Mouse (Mus musculus): ENCODE measurements at regions not wholly inside any gene's neighbourhood (a gene's known extent, or its start where the extent isn't known, plus 50 kb on each side); places are given as distances from the start of the nearest gene placed in this dataset.
A peak's percentile ranks its signal among the peaks of the same experiment; 100 is the strongest.

DNA sequence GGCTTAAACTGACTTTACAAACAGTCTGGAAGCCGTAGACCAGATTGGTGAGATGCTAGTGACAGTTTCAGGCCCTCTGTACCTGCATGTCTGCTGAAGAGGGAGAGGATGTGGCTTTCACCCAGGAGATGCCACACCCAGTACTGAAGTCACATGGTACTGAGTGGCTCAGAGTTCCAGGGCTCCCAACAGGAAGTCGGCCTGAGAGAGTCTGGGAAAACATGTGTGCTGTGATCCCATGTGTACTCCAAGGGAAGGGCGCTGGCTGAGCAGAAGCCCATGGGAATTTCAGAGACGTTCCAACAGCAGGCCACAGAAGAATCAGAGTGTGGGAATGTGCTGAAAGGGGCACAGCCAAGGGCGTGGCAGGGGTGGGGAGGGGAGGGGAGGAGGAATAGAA, 120.7 kb upstream of the Spdye4c start:
- H3K79me2 ChIP-seq (ENCODE audit: control insufficient read depth, insufficient read depth), result no peaks in the 10 kb centered on the region

DNA sequence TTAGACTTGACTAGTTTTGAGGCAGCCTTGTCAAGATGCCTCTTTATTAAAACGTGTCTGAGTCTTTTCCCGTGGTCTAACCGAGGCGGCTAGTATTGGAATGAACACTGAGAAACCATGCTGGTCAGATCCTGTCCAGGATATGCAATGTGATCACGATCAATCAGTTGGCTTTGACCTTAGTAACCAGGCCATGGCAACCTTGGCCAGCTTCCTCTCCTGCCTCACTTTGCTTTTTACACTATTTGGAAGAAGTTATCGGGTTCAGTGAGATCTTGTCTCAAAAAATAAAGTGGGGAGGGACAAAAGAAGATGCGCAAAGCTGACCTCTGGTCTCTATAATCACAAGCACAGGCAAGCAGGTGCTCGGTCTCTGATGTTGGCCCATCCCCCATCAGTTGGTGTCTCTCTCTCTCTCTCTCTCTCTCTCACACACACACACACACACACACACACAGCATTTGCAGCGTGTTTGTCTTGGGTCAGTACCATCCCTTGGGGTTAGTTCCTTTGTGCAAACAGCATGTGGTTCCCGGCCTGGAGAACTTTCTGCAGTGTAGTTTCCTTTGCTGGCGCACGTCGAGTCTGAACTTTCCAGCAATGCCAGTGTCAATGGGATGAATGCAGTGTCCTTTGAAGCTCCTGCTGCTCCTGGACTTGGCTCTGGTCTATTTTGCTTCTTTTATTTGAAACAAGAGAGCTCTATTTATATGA, 117.6 kb upstream of the Spdye4c start:
- Histone ChIP-seq H3ac (ENCODE audit: control insufficient read depth, insufficient read length) (no peak overlapping the region), H3K36me3 (ENCODE audit: control insufficient read depth, insufficient read depth) (no peaks in the 10 kb centered on the region), H3K4me3 (no peak overlapping the region), H3K27me3 (ENCODE audit: control insufficient read depth, insufficient read depth, insufficient read length) (no peaks in the 10 kb centered on the region), H3K4me2 (ENCODE audit: low read depth) (no peak overlapping the region), H3K79me2 (ENCODE audit: control insufficient read depth, insufficient read depth) (no peaks in the 10 kb centered on the region)
- TF ChIP-seq TCF3 (IDR thresholded peaks at IDR 0.05; ENCODE audit: insufficient read length, low read depth) (no peak), MYOD1 (IDR thresholded peaks at IDR 0.05; ENCODE audit: control insufficient read depth in 1 of 3, insufficient read length in 2 of 3, low read depth in 2 of 3) (no peak), CEBPB (IDR thresholded peaks at IDR 0.05; ENCODE audit: insufficient read depth, poor library complexity, severe bottlenecking) (no peak)

More for the DNA sequence above, 120.7 kb upstream of the Spdye4c start:
- H3ac ChIP-seq (ENCODE audit: control insufficient read depth, insufficient read length), result no peak overlapping the region
- H3K4me3 ChIP-seq, result no peak overlapping the region
- peak overlapping the region; percentile 54 for H3K4me2 ChIP-seq (ENCODE audit: low read depth)
- H3K36me3 ChIP-seq (ENCODE audit: control insufficient read depth, insufficient read depth), result no peaks in the 10 kb centered on the region
- H3K27me3 ChIP-seq (ENCODE audit: control insufficient read depth, insufficient read depth, insufficient read length), result no peaks in the 10 kb centered on the region
- peak; percentile 88 for TF ChIP-seq USF1 (IDR thresholded peaks at IDR 0.05; ENCODE audit: low read depth)
- no peak for TF ChIP-seq POLR2A (IDR thresholded peaks at IDR 0.05; ENCODE audit: insufficient read length, low read depth)
- no peak for TF ChIP-seq SRF (IDR thresholded peaks at IDR 0.05; ENCODE audit: control insufficient read depth, insufficient read length, low read depth)
- peak in 1 of 3 experiments; percentile 6 for TF ChIP-seq MYOD1 (IDR thresholded peaks at IDR 0.05; ENCODE audit: control insufficient read depth in 1 of 3, insufficient read length in 2 of 3, low read depth in 2 of 3)
- TF ChIP-seq TCF12 (IDR thresholded peaks at IDR 0.05; ENCODE audit: insufficient read depth, poor library complexity, severe bottlenecking), result peak; percentile 47
- no peak for TF ChIP-seq REST (IDR thresholded peaks at IDR 0.05; ENCODE audit: insufficient read depth, insufficient read length)
- no peak for TF ChIP-seq MYOG (IDR thresholded peaks at IDR 0.05; ENCODE audit: control insufficient read depth in 1 of 3, insufficient read depth in 1 of 3, insufficient read length in 2 of 3, low read depth in 2 of 3)
- no peak for TF ChIP-seq E2F4 (IDR thresholded peaks at IDR 0.05; ENCODE audit: insufficient read depth)

- no peak for TF ChIP-seq POLR2AphosphoS2 (IDR thresholded peaks at IDR 0.05; ENCODE audit: insufficient read length, low read depth)
- no peak for TF ChIP-seq CEBPB (IDR thresholded peaks at IDR 0.05; ENCODE audit: insufficient read depth, poor library complexity, severe bottlenecking)
- no peak for TF ChIP-seq MYOG (IDR thresholded peaks at IDR 0.05; ENCODE audit: control insufficient read depth in 1 of 3, insufficient read depth in 1 of 3, insufficient read length in 2 of 3, low read depth in 2 of 3)
- no peak for TF ChIP-seq E2F4 (IDR thresholded peaks at IDR 0.05; ENCODE audit: insufficient read depth)
- TF ChIP-seq USF1 (IDR thresholded peaks at IDR 0.05; ENCODE audit: low read depth), result no peak
- H3ac ChIP-seq (ENCODE audit: control insufficient read depth, insufficient read length), result no peak overlapping the region
- H3K4me2 ChIP-seq (ENCODE audit: low read depth), result no peak overlapping the region
- H3K27me3 ChIP-seq (ENCODE audit: control insufficient read depth, insufficient read depth, insufficient read length), result no peaks in the 10 kb centered on the region
- no peak overlapping the region for H3K4me3 ChIP-seq
- no peaks in the 10 kb centered on the region for H3K79me2 ChIP-seq (ENCODE audit: control insufficient read depth, insufficient read depth)
- no peaks in the 10 kb centered on the region for H3K36me3 ChIP-seq (ENCODE audit: control insufficient read depth, insufficient read depth)
Measured at GRCm38 (mm10) chr2:128473997-128474396, 117.0 kb upstream of the Spdye4c start.

GRCm38 (mm10) chr2:128477242-128477641, 113.8 kb upstream of the Spdye4c start:
- Histone ChIP-seq H3ac (ENCODE audit: control insufficient read depth, insufficient read length) (no peak overlapping the region), H3K79me2 (ENCODE audit: control insufficient read depth, insufficient read depth) (no peaks in the 10 kb centered on the region), H3K4me3 (no peak overlapping the region), H3K36me3 (ENCODE audit: control insufficient read depth, insufficient read depth) (no peaks in the 10 kb centered on the region), H3K27me3 (ENCODE audit: control insufficient read depth, insufficient read depth, insufficient read length) (no peaks in the 10 kb centered on the region), H3K4me2 (ENCODE audit: low read depth) (no peak overlapping the region)
- no peak for TF ChIP-seq REST (IDR thresholded peaks at IDR 0.05; ENCODE audit: insufficient read depth, insufficient read length)
- TF ChIP-seq TCF3 (IDR thresholded peaks at IDR 0.05; ENCODE audit: insufficient read length, low read depth), result no peak

- H3K79me2 ChIP-seq (ENCODE audit: control insufficient read depth, insufficient read depth), result no peaks in the 10 kb centered on the region
- no peaks in the 10 kb centered on the region for H3K27me3 ChIP-seq (ENCODE audit: control insufficient read depth, insufficient read depth, insufficient read length)
- H3K4me3 ChIP-seq, result no peak overlapping the region
- no peaks in the 10 kb centered on the region for H3K36me3 ChIP-seq (ENCODE audit: control insufficient read depth, insufficient read depth)
- TF ChIP-seq MAX (IDR thresholded peaks at IDR 0.05; ENCODE audit: low read depth) (no peak), TCF12 (IDR thresholded peaks at IDR 0.05; ENCODE audit: insufficient read depth, poor library complexity, severe bottlenecking) (no peak), E2F4 (IDR thresholded peaks at IDR 0.05; ENCODE audit: insufficient read depth) (no peak), MYOG (IDR thresholded peaks at IDR 0.05; ENCODE audit: control insufficient read depth in 1 of 3, insufficient read depth in 1 of 3, insufficient read length in 2 of 3, low read depth in 2 of 3) (no peak), MYOD1 (IDR thresholded peaks at IDR 0.05; ENCODE audit: control insufficient read depth in 1 of 3, insufficient read length in 2 of 3, low read depth in 2 of 3) (no peak), REST (IDR thresholded peaks at IDR 0.05; ENCODE audit: insufficient read depth, insufficient read length) (no peak), POLR2A (IDR thresholded peaks at IDR 0.05; ENCODE audit: insufficient read length, low read depth) (no peak), TCF3 (IDR thresholded peaks at IDR 0.05; ENCODE audit: insufficient read length, low read depth) (no peak), CEBPB (IDR thresholded peaks at IDR 0.05; ENCODE audit: insufficient read depth, poor library complexity, severe bottlenecking) (no peak), POLR2AphosphoS2 (IDR thresholded peaks at IDR 0.05; ENCODE audit: insufficient read length, low read depth) (no peak), SRF (IDR thresholded peaks at IDR 0.05; ENCODE audit: control insufficient read depth, insufficient read length, low read depth) (no peak), USF1 (IDR thresholded peaks at IDR 0.05; ENCODE audit: low read depth) (no peak)
- no peak overlapping the region for H3K4me2 ChIP-seq (ENCODE audit: low read depth)
- H3ac ChIP-seq (ENCODE audit: control insufficient read depth, insufficient read length), result no peak overlapping the region
Measured at GRCm38 (mm10) chr2:128491217-128491877, 99.7 kb upstream of the Spdye4c start.
